Mouse (Mus musculus) ES-E14 (cell line): ENCODE measurements at regions not wholly inside any gene's neighbourhood (a gene's known extent, or its start where the extent isn't known, plus 50 kb on each side); places are given as distances from the start of the nearest gene placed in this dataset.

Experiments used
- DNase-seq: peaks from one replicate; pipeline ENCODE4 v3.0.0-alpha.2; 2013; ENCODE audit warnings: low read depth, low spot score
- H3K27ac ChIP-seq: 2 replicates; pipeline ENCODE4 v1.5.1; 2012; ENCODE audit warnings: low read depth, mild to moderate bottlenecking, low read length, moderate library complexity, mixed read lengths; ENCODE audit not compliant: poor library complexity, insufficient read depth, severe bottlenecking
- H3K36me3 ChIP-seq: 2 replicates; pipeline ENCODE4 v1.6.1; 2012; ENCODE audit warnings: mild to moderate bottlenecking, low read length, moderate library complexity, mixed read lengths; ENCODE audit not compliant: control insufficient read depth, poor library complexity, insufficient read depth, severe bottlenecking
- H3K4me1 ChIP-seq, 2 experiments: fragments of 150-350 bp in 1 of 2; sonication (generic) in 1 of 2; 2 replicates each; pipeline ENCODE4 v1.6.1; 2012; ENCODE audit warnings: low read length in 2 of 2, mild to moderate bottlenecking in 1 of 2, mixed read lengths in 1 of 2; ENCODE audit not compliant: control insufficient read depth in 2 of 2, insufficient read depth in 2 of 2, poor library complexity in 1 of 2
- H3K4me3 ChIP-seq, 2 experiments: fragments of 150-350 bp in 1 of 2; sonication (generic) in 1 of 2; 2 replicates each; pipeline ENCODE4 v1.5.1; 2012; ENCODE audit warnings: low read length in 2 of 2, low read depth in 1 of 2, mild to moderate bottlenecking in 1 of 2, mixed read lengths in 1 of 2; ENCODE audit not compliant: insufficient read depth in 1 of 2, poor library complexity in 1 of 2, severe bottlenecking in 1 of 2
- H3K9ac ChIP-seq: 2 replicates; pipeline ENCODE4 v1.6.1; 2012; ENCODE audit warnings: low read depth, mild to moderate bottlenecking, low read length, mixed read lengths; ENCODE audit not compliant: poor library complexity, insufficient read depth, severe bottlenecking
- H3K9me3 ChIP-seq: fragments of 150-350 bp; sonication (generic); 2 replicates; pipeline ENCODE4 v1.6.1; 2012; ENCODE audit warnings: low read depth, mild to moderate bottlenecking, low read length; ENCODE audit not compliant: control insufficient read depth, insufficient read depth
- CHD2 ChIP-seq: IDR thresholded peaks from 2 replicates; pipeline ENCODE4 v1.6.1; 2014; ENCODE audit warnings: mild to moderate bottlenecking, low read depth, low read length, inconsistent platforms
- HCFC1 ChIP-seq: IDR thresholded peaks from 2 replicates; pipeline ENCODE4 v1.6.1; 2012; ENCODE audit warnings: low read length, inconsistent platforms, borderline replicate concordance; ENCODE audit not compliant: insufficient read depth
- MAFK ChIP-seq: IDR thresholded peaks from 2 replicates; pipeline ENCODE4 v1.6.1; 2014; ENCODE audit warnings: mild to moderate bottlenecking, low read depth, low read length, inconsistent platforms; ENCODE audit not compliant: insufficient read depth
- ZC3H11A ChIP-seq: IDR thresholded peaks from 2 replicates; pipeline ENCODE4 v1.6.1; 2012; ENCODE audit warnings: low read depth, mild to moderate bottlenecking, inconsistent platforms, low read length, borderline replicate concordance
- ZNF384 ChIP-seq: IDR thresholded peaks from 2 replicates; pipeline ENCODE4 v1.6.1; 2012; ENCODE audit warnings: low read depth, low read length, inconsistent platforms
- in situ Hi-C, 2 experiments: fragments of 600-800 bp; cut with MboI; formaldehyde crosslinking; loops; one replicate each; pipeline ENCODE4 v1.15.1; 2025; ENCODE audit warnings: low sequenced_read_pairs in 2 of 2, inconsistent platforms in 1 of 2; ENCODE audit not compliant: unreplicated experiment in 2 of 2

- Histone ChIP-seq H3K9ac (no peak overlapping the region), H3K9me3 (no peaks in the 10 kb centered on the region), H3K27ac (no peak overlapping the region), H3K4me1 (no peaks in the 10 kb centered on the region), H3K4me3 (no peak overlapping the region), H3K36me3 (no peaks in the 10 kb centered on the region)
- in situ Hi-C loops, result no loop called here
- no peak for TF ChIP-seq MAFK
- TF ChIP-seq HCFC1, result no peak
- no peak for TF ChIP-seq CHD2
- no peak for TF ChIP-seq ZNF384
- TF ChIP-seq ZC3H11A, result no peak
- DNase-seq, result no peak
Measured at GRCm38 (mm10) chr14:24550763-24551471, 64.0 kb downstream of the Rps24 start.

- no peaks in the 10 kb centered on the region for H3K9me3 ChIP-seq
- no peaks in the 10 kb centered on the region for H3K36me3 ChIP-seq
- H3K4me3 ChIP-seq, result no peak overlapping the region
- in situ Hi-C loops, result no loop called here
- H3K9ac ChIP-seq, result no peak overlapping the region
- no peak for DNase-seq
- no peak for TF ChIP-seq HCFC1
- no peak for TF ChIP-seq CHD2
- no peak for TF ChIP-seq MAFK
- TF ChIP-seq ZNF384, result no peak
- no peak for TF ChIP-seq ZC3H11A
- no peak overlapping the region for H3K27ac ChIP-seq
- no peaks in the 10 kb centered on the region for H3K4me1 ChIP-seq
Measured at GRCm38 (mm10) chr14:24551472-24551783, 64.5 kb downstream of the Rps24 start.

- no peak overlapping the region for H3K27ac ChIP-seq
- in situ Hi-C loops, result no loop called here
- no peak for DNase-seq
- H3K4me3 ChIP-seq, result no peak overlapping the region
- no peaks in the 10 kb centered on the region for H3K36me3 ChIP-seq
- no peak overlapping the region for H3K9ac ChIP-seq
- TF ChIP-seq ZNF384 (no peak), CHD2 (no peak), HCFC1 (no peak), MAFK (no peak), ZC3H11A (no peak)
- H3K4me1 ChIP-seq, result no peaks in the 10 kb centered on the region
- no peaks in the 10 kb centered on the region for H3K9me3 ChIP-seq
Measured at GRCm38 (mm10) chr14:24564801-24565624, 78.1 kb downstream of the Rps24 start.

GRCm38 (mm10) chr14:24565718-24566322, 78.9 kb downstream of the Rps24 start:
- Histone ChIP-seq H3K9ac (no peak overlapping the region), H3K4me3 (no peak overlapping the region), H3K27ac (no peak overlapping the region), H3K36me3 (no peaks in the 10 kb centered on the region), H3K9me3 (no peaks in the 10 kb centered on the region), H3K4me1 (no peaks in the 10 kb centered on the region)
- no peak for DNase-seq
- in situ Hi-C loops, result no loop called here
- no peak for TF ChIP-seq ZNF384
- no peak for TF ChIP-seq CHD2
- TF ChIP-seq MAFK, result no peak
- TF ChIP-seq HCFC1, result no peak
- no peak for TF ChIP-seq ZC3H11A
